Mouse (Mus musculus) cerebellum, adult 2 months (tissue): ENCODE data around the gene Ctps.

Experiments used
- CTCF ChIP-seq: fragments of 200-500 bp; IDR thresholded peaks from 2 replicates; pipeline ENCODE4 v1.5.1; 2011; ENCODE audit warnings: low read depth, mild to moderate bottlenecking, control low read depth, low read length, moderate library complexity, borderline replicate concordance; ENCODE audit not compliant: insufficient read depth
- POLR2A ChIP-seq: fragments of 200-500 bp; IDR thresholded peaks from 2 replicates; pipeline ENCODE4 v1.6.1; 2011; ENCODE audit warnings: low read length, control low read depth, borderline replicate concordance; ENCODE audit not compliant: insufficient read depth

GRCm38 (mm10) chr4:120516907-120517306, 53.2 kb downstream of the Ctps start:
- TF ChIP-seq CTCF (no peak), POLR2A (no peak)
